Mouse (Mus musculus): ENCODE results near the gene Fam181a.

DNA sequence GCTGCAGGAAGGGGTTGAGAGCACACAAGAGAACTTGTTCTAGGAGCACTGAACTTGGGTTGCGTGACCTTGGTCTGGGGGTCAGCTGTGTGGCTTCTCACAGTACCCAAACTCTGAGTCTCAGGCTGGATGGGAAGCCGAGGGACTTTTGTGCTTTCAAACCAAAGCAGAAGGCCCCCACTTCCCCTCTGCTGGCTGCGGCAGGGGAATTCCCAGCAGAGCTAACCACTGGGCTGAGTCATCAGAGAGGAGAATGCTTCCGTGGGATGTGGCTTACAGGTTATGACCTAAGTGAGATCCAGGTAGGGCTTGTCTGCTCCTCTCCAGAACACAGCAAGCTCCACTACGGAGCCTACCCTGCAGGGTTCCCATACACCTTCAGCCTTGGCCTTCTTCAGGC is 30.4 kb downstream of the Fam181a start:
- TF ChIP-seq CTCF (conservative IDR thresholded peaks at IDR 0.05; ENCODE audit: low read length) = no peak
- no peak for TF ChIP-seq NANOG (IDR thresholded peaks at IDR 0.05; ENCODE audit: borderline replicate concordance, low read length)
- TF ChIP-seq POU5F1 (IDR thresholded peaks at IDR 0.05; ENCODE audit: borderline replicate concordance, low read length) = no peak

All from E14TG2a.4 (cell line).